Mouse (Mus musculus) natural killer cell, adult 2 months (primary cell): ENCODE data around the gene Gm10134.
A peak's percentile ranks its signal among the peaks of the same experiment; 100 is the strongest.

ENCODE experiments used
- DNase-seq, 2 experiments: peaks; one replicate each; pipeline ENCODE4 v3.0.0; 2022; ENCODE audit warnings: low spot score in 2 of 2

Gm10134 gene

DNA sequence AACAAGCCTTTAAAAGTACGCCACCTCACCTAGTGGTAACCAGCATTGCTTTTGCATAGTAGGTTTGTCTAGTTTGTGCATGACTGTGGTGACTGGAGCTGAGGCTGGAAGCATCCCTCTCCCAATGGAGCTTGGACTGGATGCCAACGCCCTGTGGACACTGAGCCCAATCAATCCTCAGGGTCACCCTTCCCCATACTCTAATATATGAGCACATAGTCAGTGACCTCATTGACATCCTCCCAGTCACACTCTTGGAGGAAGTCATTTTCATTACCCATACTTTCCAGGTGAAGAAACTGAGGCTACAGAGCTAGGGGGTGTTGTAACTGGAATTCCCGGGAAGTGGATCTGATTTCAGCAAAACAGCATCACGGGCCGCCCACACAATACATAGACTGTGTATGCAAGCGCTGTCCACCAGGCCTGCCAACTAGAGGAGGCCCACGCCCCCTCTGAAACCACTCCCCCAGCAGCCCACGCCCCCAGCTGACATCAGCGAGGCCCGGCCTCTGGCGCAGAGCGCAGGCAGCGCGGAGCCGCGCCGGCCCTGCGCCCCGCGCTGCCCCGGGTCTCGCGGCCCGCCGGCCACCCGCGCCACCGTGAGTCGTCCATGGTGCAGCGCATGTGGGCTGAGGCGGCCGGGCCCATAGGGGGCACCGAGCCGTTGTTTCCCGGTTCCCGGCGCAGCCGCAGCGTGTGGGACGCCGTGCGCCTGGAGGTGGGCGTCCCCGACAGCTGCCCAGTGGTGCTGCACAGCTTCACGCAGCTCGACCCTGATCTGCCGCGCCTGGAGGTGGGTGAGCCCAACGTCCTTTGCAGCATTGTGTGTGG lies 27.3 kb downstream of the Gm10134 start:
- peak; percentile 85 to 87 for DNase-seq

DNA sequence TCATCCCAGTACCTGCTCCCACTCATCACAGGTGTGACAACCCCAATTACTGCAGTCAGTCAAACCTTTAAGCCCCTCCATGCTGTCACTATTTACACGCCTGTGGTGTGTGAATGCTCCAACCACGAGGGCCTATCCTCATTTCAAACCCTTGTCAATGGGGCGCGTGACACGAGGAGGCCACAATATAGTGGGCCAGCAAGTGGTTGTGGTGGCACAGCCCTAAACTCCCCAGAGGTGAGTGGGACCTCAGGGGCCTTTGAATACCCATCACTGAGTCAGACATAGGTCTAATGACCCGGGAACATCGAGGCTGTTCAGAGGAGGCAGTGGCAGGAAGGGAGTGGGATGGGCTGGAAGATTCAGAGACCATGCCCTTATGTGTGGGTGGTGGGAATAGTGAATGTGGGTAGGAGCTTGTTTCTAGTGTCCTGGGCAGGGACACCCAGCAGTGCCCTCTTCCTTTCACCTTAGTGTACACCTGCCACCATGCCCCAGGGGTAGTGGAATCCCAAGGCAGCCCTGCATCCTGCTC lies 28.1 kb downstream of the Gm10134 start:
- no peak for DNase-seq

DNA sequence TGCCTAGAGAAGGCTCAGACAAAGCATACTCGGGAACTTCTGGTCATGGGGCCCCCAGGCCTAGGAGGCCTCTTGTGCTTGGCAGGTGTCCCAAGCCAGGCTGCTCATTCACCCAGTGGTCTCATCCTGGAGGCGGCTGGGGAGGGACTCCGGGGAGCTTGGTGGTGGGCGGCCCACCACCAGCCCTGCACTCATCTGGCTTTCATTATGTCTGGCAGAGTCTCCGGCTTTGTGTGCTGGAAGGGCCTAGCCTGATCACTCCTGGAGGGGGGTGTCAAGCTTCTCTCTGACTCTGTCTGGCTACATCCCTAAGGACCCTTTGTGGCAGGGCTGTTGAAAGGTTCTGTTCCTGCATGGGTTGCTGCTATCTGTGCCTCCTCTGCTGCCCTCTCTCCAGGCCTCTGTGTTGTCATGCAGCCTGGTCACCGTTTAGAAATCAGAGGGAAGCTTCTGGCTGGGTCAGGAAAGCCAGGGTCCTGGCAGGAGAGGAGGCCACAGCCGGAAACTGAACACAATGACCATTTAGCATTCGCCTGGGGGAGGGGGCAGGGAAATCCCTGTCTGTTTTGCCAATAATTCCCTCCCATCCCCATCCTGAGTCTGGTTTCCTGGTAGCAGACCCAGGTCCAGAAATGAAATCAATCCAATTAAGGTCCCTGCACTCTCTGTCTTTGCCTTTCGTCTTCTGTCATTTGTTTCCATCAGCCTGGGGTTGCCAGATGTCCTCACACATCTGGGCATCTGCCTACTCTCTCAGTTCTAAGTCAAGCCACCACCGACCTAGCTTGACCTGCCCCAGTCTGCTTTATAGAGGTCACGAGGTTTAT lies 28.8 kb downstream of the Gm10134 start:
- DNase-seq: no peak

DNA sequence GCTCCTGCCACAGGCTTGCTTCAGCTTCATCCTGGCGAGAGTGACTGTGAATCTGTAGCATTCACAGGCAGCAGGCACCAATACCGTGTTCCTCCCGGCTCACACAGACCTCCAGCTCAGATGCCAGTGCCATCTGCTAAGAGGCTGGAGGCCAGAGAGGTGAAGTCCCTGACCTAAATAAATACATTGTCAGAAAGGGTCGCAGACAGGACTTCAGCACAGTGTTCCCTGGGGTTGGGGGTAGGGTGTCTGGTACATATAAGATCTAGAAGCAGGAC lies 29.3 kb downstream of the Gm10134 start:
- no peak for DNase-seq

DNA sequence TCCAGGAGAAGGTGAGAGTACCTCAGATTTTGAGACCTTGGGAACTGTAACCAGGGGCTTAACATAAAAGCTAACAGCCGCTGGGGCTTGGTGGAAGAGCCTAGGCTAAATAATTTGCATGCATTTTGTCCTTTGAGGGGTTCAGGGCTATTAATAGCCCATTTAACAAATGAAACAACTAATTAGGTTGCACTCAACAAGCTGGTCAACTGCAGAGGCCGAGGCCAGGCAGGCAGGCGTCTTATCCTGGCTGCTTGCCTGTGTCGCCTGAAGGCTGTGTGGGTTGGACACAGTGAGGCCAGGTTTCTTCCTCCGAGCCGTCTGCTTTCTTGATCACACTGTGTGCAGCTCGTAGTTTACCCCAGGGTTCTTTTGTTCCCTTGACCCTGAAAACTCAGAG lies 29.8 kb downstream of the Gm10134 start:
- DNase-seq: no peak

DNA sequence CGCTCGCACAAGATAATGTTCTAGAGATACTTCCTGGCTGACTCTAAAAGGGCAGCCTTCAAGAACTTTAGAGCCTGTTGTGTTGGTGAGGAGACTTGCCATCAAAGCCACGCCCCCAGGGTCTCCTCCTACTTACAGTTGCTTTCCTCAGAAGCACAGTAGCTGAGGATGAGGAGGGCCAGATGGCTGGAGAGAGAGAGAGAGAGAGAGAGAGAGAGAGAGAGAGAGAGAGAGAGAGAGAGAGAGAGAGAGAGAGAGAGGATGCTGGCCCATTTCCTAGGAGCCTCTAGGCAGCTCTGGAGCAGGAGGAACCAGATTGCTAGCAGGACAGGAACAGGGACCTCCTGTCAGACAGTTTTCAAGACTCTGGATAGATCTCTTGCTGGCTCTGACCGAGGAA lies 30.3 kb downstream of the Gm10134 start:
- no peak for DNase-seq

DNA sequence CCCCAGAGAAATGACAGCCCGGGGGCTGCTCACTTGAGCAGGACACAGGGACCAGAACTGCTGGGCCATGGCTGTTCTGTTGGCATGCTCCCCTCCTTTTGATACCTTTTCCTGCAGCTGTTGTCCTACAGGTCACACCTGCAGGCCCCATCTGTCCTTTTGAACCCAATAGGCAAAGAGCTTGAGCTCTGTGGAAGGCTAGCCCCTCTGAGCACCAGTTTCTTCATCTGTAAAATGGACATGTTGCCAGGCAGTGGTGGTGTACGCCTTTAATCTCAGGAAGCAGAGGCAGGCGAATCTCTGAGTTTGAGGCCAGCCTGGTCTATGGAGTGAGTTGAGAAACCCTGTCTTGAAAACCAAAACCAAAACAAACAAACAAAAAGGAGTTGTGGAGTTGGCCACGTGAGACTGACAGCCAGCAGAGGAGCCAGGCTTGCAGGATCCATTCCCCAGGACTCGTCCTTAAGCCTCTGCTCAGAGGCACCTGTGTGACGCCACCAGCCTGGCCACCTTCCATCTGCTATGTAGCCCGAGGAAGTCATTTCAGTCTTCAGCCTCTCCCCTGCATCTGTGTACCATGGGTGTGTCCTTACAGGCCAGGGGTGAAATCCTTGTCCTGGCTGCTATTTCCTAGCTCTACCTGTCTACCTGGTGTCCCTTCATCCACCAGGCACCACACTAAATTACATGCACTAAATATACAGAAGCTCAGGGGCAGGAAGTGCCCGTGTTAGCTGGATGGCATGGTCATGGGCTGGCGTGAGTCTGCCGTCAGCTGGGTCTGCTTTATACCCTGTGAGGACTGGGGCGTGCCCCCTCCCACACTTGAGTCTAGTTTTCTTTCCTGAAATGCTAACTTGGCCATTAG lies 31.1 kb downstream of the Gm10134 start:
- DNase-seq: no peak

DNA sequence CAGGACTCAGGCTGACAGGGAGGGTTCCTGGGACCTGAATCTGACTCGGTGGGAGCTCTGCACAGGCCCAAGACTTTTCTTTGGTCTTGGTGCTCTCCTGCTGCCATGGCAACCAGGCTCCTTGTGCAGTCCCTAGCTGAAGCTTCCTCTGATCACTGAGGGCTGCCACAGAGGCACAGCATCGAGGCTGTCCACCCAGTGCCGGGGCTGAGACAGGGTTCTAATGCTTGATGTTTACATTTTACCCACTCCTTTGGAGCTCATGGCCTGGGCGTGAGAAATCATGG lies 31.7 kb downstream of the Gm10134 start:
- DNase-seq: no peak

DNA sequence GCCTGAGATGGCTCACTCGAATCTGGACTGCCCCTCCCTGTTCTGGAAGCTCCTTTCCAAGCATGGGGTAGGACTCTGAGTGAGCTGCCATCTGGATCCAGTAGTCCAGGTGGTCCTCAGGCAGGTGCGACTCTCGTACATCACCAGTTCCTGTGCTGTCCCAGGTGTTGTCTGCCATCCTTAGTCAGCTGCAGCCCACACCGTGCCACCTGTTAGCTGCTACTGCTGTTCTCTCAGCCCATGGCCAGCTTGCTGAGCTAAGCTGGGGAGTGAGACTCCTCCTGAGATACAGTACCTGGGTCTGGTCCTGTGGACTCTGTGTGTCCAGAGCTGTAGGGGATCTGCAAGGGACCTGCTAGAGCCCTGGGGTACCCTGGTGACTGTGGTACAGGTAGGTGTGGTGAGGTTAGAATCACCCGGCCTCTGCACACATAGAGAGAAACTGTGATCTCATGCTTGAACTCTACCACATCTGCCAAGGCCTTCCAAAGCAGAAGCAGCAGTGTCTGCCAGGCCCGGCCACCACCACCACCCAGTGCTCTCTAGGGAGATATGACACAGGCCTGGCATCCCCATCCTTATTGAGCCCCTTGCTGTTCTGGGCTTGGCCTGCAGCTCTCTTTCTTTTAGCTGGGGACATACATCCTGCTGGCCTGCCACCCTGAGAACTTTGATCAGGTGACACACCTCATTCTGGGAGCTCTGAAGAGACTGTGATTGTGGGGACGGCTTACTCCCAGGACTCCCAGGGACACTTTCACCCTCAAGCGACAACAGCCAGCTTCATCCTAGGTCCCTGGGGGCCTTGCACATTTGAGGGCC lies 32.3 kb downstream of the Gm10134 start:
- peak in 1 of 2 experiments; percentile 62 for DNase-seq

DNA sequence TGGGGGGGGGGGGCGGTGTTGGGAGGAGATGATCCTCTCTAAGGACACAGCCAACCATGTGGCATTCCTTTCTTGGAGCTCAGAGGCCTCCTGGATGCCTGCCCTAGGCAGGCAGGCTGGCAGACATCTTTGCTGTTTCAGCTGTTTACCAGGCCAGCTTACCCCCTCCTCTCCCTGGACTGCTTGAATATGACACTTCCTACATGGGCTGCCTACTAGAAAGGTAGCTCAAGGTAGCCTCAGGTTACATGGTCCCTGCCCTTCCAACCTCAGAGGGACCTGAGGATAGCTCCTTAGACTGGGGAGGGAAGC lies 32.9 kb downstream of the Gm10134 start:
- no peak for DNase-seq

DNA sequence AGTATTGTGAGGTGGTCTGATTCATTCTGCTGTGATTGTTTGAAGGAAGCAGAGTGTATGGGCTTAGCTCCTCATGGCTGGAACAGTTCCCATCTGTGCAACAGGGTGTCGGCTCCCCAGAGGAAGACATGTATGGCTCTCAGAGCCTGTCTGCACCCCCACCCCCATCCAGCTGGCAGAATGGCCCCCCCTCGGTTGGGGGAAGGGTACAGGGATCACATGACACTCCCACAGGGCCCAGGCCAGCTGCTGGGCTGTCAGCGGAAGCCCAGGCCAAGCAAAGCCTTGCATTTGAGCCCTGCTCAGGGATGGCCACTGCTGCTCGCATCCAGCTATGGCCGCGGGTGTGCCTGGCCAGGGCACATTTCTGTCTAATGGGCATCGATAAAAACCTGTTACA lies 33.3 kb downstream of the Gm10134 start:
- DNase-seq: peak in 1 of 2 experiments; percentile 55

DNA sequence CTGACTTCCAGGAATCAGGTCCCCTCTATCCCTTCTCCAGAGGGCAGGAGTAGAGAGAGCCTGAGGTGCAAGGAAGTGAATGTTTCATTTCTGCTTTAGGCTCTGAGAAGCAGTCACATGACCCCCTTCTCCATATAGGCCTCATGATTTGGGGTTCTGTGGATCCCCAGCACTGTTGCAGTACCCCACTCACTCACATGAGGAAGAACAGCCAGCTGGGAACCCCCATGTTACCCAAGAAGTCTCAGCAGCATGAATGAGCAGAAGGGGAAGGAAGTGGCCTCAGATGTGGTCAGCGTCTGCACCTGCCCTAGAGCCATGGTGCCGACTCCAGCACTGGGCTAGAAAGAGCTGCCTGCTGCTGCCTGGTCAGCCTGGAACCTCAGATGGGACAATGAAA lies 34.1 kb downstream of the Gm10134 start:
- peak; percentile 83 to 86 for DNase-seq

DNA sequence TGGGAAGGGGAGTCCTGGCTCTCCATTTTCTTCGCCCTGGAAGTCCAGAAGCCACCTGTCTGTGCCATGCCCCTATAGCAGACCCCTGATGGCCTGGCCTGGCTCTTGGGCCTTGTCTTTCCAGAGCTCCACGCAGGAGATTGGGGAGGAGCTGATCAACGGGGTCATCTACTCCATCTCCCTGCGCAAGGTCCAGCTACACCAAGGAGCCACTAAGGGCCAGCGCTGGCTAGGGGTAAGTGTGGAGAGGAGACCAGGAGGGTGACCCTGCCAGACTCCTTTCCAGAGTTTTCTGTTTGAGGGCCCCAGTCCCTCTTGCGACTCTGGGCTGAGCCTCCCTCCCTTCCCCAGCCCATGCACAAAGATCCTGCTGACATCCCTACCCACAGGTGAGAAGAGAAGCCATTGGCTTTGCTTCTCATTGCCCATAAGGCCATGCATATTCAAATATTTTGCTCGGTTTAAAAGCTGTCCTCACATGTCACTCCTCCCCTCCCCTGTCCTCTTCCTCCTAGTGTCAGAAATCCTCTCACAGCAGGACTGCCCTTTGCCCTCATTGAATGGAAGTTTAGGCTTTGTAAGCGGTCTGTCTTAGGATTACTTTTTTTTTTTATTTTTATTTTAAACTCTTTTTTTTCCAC lies 34.8 kb downstream of the Gm10134 start:
- DNase-seq: no peak

DNA sequence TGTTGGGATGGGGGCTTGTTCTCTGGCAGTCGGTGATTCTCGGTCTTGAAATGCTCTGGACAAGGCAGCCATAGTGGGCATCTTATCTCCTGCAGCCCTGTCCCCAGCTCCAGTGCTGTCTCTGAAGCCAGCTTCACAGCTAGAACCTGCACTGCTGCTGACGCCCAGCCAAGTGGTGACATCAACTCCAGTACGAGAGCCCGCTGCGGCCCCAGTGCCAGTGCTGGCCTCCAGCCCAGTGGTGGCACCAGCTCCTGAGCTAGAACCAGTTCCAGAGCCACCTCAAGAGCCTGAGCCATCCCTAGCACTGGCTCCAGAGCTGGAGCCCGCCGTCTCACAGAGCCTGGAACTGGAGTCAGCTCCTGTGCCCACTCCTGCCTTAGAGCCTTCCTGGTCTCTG lies 38.0 kb downstream of the Gm10134 start:
- DNase-seq: no peak

DNA sequence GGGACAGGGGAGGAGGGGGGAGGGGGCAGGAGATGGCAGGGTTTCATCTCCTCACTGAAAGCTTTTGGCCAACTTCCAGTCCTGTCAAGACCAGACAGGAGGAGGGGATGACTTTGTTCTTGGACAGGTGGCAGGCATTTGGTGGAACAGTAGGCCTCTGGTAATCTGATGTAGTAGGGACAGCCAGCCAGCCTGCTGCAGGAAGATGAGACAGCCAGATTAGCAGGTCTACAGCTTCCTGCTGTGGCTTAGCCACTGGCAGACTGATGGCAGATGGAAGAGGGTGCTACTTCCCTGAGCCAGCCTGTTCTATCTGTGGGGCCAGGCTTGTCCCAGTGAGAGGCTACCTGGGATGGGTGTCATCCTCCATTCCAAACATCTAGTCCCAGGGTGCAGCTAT lies 40.1 kb downstream of the Gm10134 start:
- DNase-seq: no peak

DNA sequence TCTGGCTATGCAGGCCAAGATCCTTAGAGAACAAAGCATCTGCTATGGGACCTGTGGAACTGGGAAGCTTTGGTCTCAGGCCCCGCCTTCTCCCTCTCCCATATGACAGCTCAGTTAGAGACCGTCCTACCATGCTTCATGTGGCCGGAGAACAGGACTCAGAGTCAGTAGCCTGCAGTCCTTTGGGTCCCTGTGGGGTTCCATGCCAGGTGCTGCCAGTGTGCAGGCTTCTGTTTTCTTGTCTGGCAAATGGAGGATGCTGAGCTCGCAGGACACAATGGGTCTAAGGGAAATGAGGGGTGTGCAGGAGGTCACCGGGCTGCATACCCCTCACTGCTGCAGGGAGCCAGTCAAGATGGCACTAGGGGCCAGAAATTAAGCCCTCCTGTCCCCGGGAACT lies 40.7 kb downstream of the Gm10134 start:
- DNase-seq: no peak

DNA sequence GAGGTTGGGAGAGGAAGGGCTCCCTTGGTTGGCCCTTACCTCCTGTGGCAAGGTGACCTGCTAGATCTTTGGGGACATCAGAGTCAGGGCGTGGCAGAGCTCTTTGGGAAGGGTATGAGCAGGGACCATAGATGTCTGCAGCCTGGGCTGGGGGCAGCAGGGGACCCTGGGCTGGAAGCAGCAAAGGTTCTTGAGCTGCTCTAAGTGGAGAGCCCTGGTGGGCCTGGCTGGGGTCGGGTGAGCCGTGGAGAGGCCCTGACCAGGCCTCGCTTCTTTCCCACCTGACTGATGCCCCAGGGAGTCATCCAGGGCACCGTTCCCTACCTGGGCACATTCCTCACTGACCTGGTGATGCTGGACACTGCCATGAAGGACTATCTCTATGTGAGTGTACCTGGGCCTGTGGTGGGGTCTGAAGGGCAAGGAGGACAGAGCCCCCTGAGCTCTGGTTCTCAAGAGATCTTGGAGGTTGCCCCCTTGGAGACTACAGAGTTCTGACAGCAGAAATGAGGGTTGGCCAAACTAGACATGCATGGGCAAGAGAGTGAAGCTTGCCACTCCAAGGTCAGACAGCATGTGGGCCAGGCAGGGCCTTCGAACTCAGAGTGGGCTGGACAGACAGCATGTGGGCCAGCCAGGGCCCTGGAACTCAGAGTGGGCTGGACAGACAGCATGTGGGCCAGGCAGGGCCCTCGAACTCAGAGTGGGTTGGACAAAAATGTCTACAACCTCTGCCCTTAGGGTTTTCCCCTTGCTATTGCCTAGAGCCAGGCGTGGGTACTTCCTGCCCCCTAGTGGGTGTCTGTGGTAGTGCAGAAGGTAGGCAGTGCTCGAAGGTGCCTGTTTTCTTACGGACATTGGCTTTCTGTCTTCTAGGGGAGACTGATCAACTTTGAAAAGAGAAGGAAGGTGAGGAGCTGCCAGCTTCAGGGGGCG lies 41.6 kb downstream of the Gm10134 start:
- peak; percentile 88 to 91 for DNase-seq

DNA sequence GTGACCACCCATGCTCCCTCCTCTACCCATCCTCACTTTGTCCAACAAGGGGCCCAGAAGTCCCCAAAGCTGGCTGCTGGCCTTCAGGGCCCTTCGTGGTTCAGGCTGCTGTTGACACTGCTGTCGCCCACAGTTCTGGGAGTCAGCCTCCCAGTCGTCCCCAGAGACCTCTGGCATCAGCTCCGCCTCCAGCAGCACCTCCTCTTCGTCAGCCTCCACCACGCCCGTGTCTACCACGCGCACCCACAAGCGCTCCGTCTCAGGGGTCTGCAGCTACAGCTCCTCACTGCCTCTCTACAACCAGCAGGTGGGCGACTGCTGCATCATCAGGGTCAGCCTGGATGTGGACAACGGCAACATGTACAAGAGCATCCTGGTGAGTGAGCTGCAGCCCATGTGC lies 43.3 kb downstream of the Gm10134 start:
- no peak for DNase-seq

DNA sequence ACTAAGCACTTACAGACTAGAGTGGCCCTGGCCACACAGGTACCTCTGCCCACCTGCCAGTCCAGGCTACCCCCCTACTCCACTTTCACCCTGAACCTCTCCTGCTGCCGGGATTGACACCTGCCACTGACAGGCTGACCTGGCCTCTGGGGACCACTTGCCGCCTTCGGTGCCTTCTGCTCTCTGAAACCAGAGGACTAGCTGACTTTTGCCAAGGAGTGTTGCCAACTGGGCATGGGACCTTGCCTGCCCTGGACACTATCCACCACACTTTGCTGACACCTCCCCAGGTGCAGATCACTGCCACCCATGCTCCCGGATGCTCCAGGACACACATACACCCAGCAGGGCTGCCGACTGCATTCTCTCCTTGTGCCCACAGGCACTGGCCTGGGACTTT lies 46.4 kb downstream of the Gm10134 start:
- no peak for DNase-seq
